Mouse (Mus musculus) midbrain, embryonic 11.5 days (tissue): ENCODE measurements at regions not wholly inside any gene's neighbourhood (a gene's known extent, or its start where the extent isn't known, plus 50 kb on each side); places are given as distances from the start of the nearest gene placed in this dataset.

ENCODE experiments used
- ATAC-seq: fragments of 200-750 bp; cut with Nextera tagmentation; 2 replicates; pipeline ENCODE4 v1.8.0; 2017; ENCODE audit warnings: moderate TSS enrichment, moderate library complexity; ENCODE audit not compliant: low FRiP score
- DNase-seq: peaks from one replicate; pipeline ENCODE4 v3.0.0; 2015; ENCODE audit warnings: low spot score; ENCODE audit errors: missing footprints
- H3K27ac ChIP-seq: fragments of 300-500 bp; sonication (generic); 2 replicates; pipeline ENCODE4 v1.5.1; 2014; ENCODE audit warnings: low read depth, low read length
- H3K27me3 ChIP-seq: fragments of 300-500 bp; sonication (generic); 2 replicates; pipeline ENCODE4 v1.6.1; 2014; ENCODE audit warnings: mild to moderate bottlenecking, low read length, moderate library complexity, mixed read lengths; ENCODE audit not compliant: control insufficient read depth, insufficient read depth
- H3K36me3 ChIP-seq: fragments of 300-500 bp; sonication (generic); 2 replicates; pipeline ENCODE4 v1.6.1; 2014; ENCODE audit warnings: mild to moderate bottlenecking, low read length, moderate library complexity, mixed read lengths; ENCODE audit not compliant: control insufficient read depth, insufficient read depth
- H3K4me1 ChIP-seq: fragments of 300-500 bp; sonication (generic); 2 replicates; pipeline ENCODE4 v1.6.1; 2014; ENCODE audit warnings: low read length; ENCODE audit not compliant: control insufficient read depth, insufficient read depth
- H3K4me2 ChIP-seq: fragments of 300-500 bp; sonication (generic); 2 replicates; pipeline ENCODE4 v1.6.1; 2014; ENCODE audit warnings: mild to moderate bottlenecking, moderate library complexity
- H3K4me3 ChIP-seq: fragments of 300-500 bp; sonication (generic); 2 replicates; pipeline ENCODE4 v1.5.1; 2014; ENCODE audit warnings: low read depth, low read length
- H3K9ac ChIP-seq: fragments of 300-500 bp; sonication (generic); 2 replicates; pipeline ENCODE4 v1.6.1; 2014; ENCODE audit warnings: low read length
- H3K9me3 ChIP-seq: fragments of 300-500 bp; sonication (generic); 2 replicates; pipeline ENCODE4 v1.6.1; 2016; ENCODE audit warnings: low read length; ENCODE audit not compliant: control insufficient read depth
- WGBS: fragments of 180-500 bp; shearing (Covaris S2); extraction: QIAGEN DNeasy Blood & Tissue Kit; methylation state at CpG from one replicate; pipeline ENCODE4 v1.1.7; 2014; 5-methylcytosine and 5-hydroxymethylcytosine counted together

- Histone ChIP-seq H3K9ac (no peak overlapping the region), H3K4me1 (no peaks in the 10 kb centered on the region), H3K4me2 (no peak overlapping the region), H3K9me3 (no peaks in the 10 kb centered on the region), H3K27me3 (no peaks in the 10 kb centered on the region), H3K4me3 (no peak overlapping the region), H3K36me3 (no peaks in the 10 kb centered on the region), H3K27ac (no peak overlapping the region)
- WGBS, result 60% methylated on average over 2 of the region's 2 CpGs
- ATAC-seq (no peak), DNase-seq (no peak)
Observed at GRCm38 (mm10) chr17:94165305-94165860, 584.4 kb downstream of the Mettl4 start.

- H3K36me3 ChIP-seq, result no peaks in the 10 kb centered on the region
- no peak overlapping the region for H3K9ac ChIP-seq
- no peak overlapping the region for H3K4me3 ChIP-seq
- DNase-seq, result no peak
- no peak for ATAC-seq
- no peaks in the 10 kb centered on the region for H3K27me3 ChIP-seq
- H3K9me3 ChIP-seq, result no peaks in the 10 kb centered on the region
- H3K4me1 ChIP-seq, result no peaks in the 10 kb centered on the region
- H3K27ac ChIP-seq, result no peak overlapping the region
- H3K4me2 ChIP-seq, result no peak overlapping the region
Observed at GRCm38 (mm10) chr17:94144298-94144697, 605.5 kb downstream of the Mettl4 start.

DNA sequence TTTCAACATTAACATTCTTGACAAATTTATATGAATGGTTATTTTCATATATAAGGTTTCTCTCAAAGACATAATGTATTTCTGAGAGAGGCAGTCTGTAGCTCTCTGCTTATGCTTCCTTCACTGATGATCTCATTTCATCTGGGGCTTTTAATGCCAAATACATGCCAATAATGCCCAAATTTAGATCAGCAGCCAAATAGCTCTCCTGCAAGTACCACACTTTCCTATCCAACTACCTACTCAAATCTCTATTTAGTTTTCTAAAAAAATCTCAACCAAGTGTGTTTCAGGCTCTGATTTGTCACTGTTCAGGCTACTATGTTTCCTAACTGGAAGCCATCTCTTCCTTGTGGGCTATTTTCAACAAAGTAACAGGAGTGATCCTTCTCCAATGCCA lies 616.6 kb downstream of the Mettl4 start:
- Histone ChIP-seq H3K4me3 (no peak overlapping the region), H3K4me2 (no peak overlapping the region), H3K36me3 (no peaks in the 10 kb centered on the region), H3K27ac (no peak overlapping the region), H3K4me1 (no peaks in the 10 kb centered on the region), H3K27me3 (no peaks in the 10 kb centered on the region), H3K9me3 (no peaks in the 10 kb centered on the region), H3K9ac (no peak overlapping the region)
- DNase-seq (no peak), ATAC-seq (no peak)

GRCm38 (mm10) chr17:94093984-94094660 lies 655.7 kb downstream of the Mettl4 start:
- Histone ChIP-seq H3K36me3 (no peaks in the 10 kb centered on the region), H3K4me1 (no peaks in the 10 kb centered on the region), H3K27me3 (no peaks in the 10 kb centered on the region), H3K4me2 (no peak overlapping the region), H3K27ac (no peak overlapping the region), H3K9ac (no peak overlapping the region), H3K4me3 (no peak overlapping the region), H3K9me3 (no peaks in the 10 kb centered on the region)
- 75% methylated on average over 4 of the region's 4 CpGs for WGBS
- ATAC-seq (no peak), DNase-seq (no peak)

- no peak for ATAC-seq
- no peak for DNase-seq
- no peak overlapping the region for H3K9ac ChIP-seq
Observed at GRCm38 (mm10) chr17:94054436-94055060, 695.3 kb downstream of the Mettl4 start.

DNA sequence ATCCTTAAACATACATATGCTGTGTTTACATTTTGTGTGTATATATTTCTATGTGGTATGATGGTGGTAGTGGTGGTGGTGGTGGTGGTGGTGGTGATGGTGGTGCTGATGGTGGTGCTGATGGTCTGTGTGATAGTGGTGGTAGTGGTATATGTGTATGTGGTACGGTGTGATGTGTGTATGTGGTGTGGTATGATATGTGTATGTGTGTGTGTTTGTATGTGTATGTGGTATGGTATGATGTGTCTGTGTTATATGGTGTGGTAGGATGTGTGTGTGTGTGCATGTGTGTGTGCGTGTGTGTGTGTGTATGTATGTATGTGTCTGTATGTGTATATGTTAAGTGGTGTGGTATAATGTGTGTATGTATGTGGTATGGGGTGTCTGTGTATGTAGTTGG lies 701.3 kb downstream of the Mettl4 start:
- no peaks in the 10 kb centered on the region for H3K4me1 ChIP-seq
- no peaks in the 10 kb centered on the region for H3K36me3 ChIP-seq
- DNase-seq (no peak), ATAC-seq (no peak)
- WGBS, result 89% methylated on average over 2 of the region's 2 CpGs
- H3K27me3 ChIP-seq, result no peaks in the 10 kb centered on the region
- no peak overlapping the region for H3K27ac ChIP-seq
- H3K9me3 ChIP-seq, result no peaks in the 10 kb centered on the region
- no peak overlapping the region for H3K9ac ChIP-seq
- H3K4me2 ChIP-seq, result no peak overlapping the region
- no peak overlapping the region for H3K4me3 ChIP-seq

More at GRCm38 (mm10) chr17:94054436-94055060, 695.3 kb downstream of the Mettl4 start:
- 81% methylated on average over 3 of the region's 3 CpGs for WGBS
- Histone ChIP-seq H3K4me1 (no peaks in the 10 kb centered on the region), H3K4me2 (no peak overlapping the region), H3K27me3 (no peaks in the 10 kb centered on the region), H3K4me3 (no peak overlapping the region), H3K27ac (no peak overlapping the region), H3K9me3 (no peaks in the 10 kb centered on the region), H3K36me3 (no peaks in the 10 kb centered on the region)

GRCm38 (mm10) chr17:94038221-94038620 lies 711.6 kb downstream of the Mettl4 start:
- DNase-seq (no peak), ATAC-seq (no peak)
- no peak overlapping the region for H3K9ac ChIP-seq
- H3K4me3 ChIP-seq, result no peak overlapping the region
- H3K27ac ChIP-seq, result no peak overlapping the region
- no peaks in the 10 kb centered on the region for H3K9me3 ChIP-seq
- 72% methylated on average over 5 of the region's 5 CpGs for WGBS
- H3K4me2 ChIP-seq, result no peak overlapping the region
- no peaks in the 10 kb centered on the region for H3K27me3 ChIP-seq
- no peaks in the 10 kb centered on the region for H3K4me1 ChIP-seq
- H3K36me3 ChIP-seq, result no peaks in the 10 kb centered on the region

DNA sequence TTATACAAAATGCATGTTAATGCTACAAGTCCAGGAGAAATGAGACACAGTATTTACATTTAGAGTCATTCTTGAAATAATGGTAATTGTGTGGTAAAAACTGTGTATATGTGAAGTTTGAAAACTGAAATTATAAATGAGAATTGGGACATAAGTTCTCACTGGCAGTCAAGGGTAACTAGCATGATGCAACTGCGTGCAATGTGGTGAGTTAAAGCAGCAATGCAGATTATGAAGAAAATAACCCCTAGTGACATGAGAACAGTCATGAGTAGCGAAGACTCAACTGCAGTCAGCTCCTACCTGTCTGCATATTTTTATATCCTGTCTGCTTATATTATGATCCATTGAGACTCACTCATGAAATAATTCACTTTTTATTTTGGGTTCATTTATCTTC lies 737.4 kb downstream of the Mettl4 start:
- no peak overlapping the region for H3K4me2 ChIP-seq
- no peak overlapping the region for H3K4me3 ChIP-seq
- H3K4me1 ChIP-seq, result no peaks in the 10 kb centered on the region
- H3K36me3 ChIP-seq, result no peaks in the 10 kb centered on the region
- ATAC-seq (no peak), DNase-seq (no peak)
- no peak overlapping the region for H3K27ac ChIP-seq
- no peaks in the 10 kb centered on the region for H3K9me3 ChIP-seq
- H3K9ac ChIP-seq, result no peak overlapping the region
- H3K27me3 ChIP-seq, result no peaks in the 10 kb centered on the region
- 88% methylated on average over 2 of the region's 2 CpGs for WGBS

DNA sequence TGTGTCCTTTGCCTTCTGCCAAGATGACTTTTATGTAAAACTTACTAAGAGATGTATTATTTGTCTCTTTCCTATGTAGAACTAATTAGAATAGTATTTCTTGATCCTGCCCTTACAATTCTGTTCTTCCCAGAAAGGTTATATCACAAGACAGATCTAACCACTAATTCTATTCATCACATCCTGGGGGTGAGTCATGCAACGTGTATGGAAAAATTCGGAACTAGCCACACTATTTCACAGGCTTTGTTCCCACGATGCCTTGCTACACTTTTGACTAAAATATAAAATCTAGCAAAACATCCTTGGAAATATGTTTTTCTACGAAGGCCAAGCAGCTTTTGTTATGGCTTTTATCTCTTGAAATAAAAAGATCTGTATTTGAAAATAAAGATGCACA lies 747.7 kb downstream of the Mettl4 start:
- H3K4me1 ChIP-seq, result no peaks in the 10 kb centered on the region
- 83% methylated on average over 4 of the region's 4 CpGs for WGBS
- no peaks in the 10 kb centered on the region for H3K27me3 ChIP-seq
- no peak overlapping the region for H3K4me3 ChIP-seq
- no peaks in the 10 kb centered on the region for H3K9me3 ChIP-seq
- no peak overlapping the region for H3K27ac ChIP-seq
- H3K36me3 ChIP-seq, result no peaks in the 10 kb centered on the region
- no peak overlapping the region for H3K9ac ChIP-seq
- ATAC-seq (no peak), DNase-seq (no peak)
- no peak overlapping the region for H3K4me2 ChIP-seq
